Mouse (Mus musculus): Measurements from ENCODE around the gene Actr1a. TPM values are rescaled to one million over a fixed set of nuclear protein-coding genes. Genes with fewer than 3 reads are reported as not detected.
A peak's percentile ranks its signal among the peaks of the same experiment; 100 is the strongest.

Actr1a gene
- polyA plus RNA-seq, 1 experiment from 2014 or later, result 258 TPM

- Histone ChIP-seq H3K9me3 (no peaks in the 10 kb centered on the region), H3K9ac (replicated peaks) (no peak overlapping the region), H3K27ac (replicated peaks) (no peak overlapping the region), H3K4me3 (peak overlapping the region; percentile 1; the same call in 1 of the 2 replicates), H3K4me2 (replicated peaks) (peak overlapping the region; percentile 98), H3K36me3 (peaks cover 19% of the 10 kb centered on the region), H3K4me1 (peaks cover 45% of the 10 kb centered on the region), H3K27me3 (peaks cover 31% of the 10 kb centered on the region)
- 4% methylated on average over 16 of the region's 16 CpGs for WGBS
- ATAC-seq (ENCODE audit: low FRiP score, low read depth), result 0 out of 2 replicates have a peak, but pooled peaks have one; percentile 28
Observed at GRCm38 (mm10) chr19:46329951-46330350, 65.6 kb downstream of the Actr1a start.

GRCm38 (mm10) chr19:46329031-46329641 is 66.4 kb downstream of the Actr1a start:
- Histone ChIP-seq H3K4me2 (replicated peaks) (peak overlapping the region; percentile 98), H3K27me3 (peaks cover 39% of the 10 kb centered on the region), H3K36me3 (peaks cover 19% of the 10 kb centered on the region), H3K9ac (replicated peaks) (peak overlapping the region; percentile 76), H3K9me3 (no peaks in the 10 kb centered on the region), H3K27ac (replicated peaks) (peak overlapping the region; percentile 96), H3K4me1 (peaks cover 52% of the 10 kb centered on the region), H3K4me3 (peak overlapping the region; percentile 75)
- 0 out of 2 replicates have a peak, but pooled peaks have one; percentile 3 for ATAC-seq (ENCODE audit: low FRiP score, low read depth)
- WGBS, result 1% methylated on average over 53 of the region's 54 CpGs

- peak within 1 kb of the TSS; percentile 98 for H3K4me2 ChIP-seq (replicated peaks)
- H3K9ac ChIP-seq (replicated peaks), result peak within 1 kb of the TSS; percentile 76
- peaks cover 47% of the 10 kb centered on the region for H3K27me3 ChIP-seq
- H3K4me3 ChIP-seq, result peak within 1 kb of the TSS; percentile 75
- H3K27ac ChIP-seq (replicated peaks), result peak within 1 kb of the TSS; percentile 96
- peak; percentile 82 for ATAC-seq (ENCODE audit: low FRiP score, low read depth)
- H3K4me1 ChIP-seq, result peaks cover 53% of the 10 kb centered on the region
- no peaks in the 10 kb centered on the region for H3K9me3 ChIP-seq
- peaks cover 19% of the 10 kb centered on the region for H3K36me3 ChIP-seq
- WGBS, result under 1% methylated on average over 76 of the region's 81 CpGs
Observed at GRCm38 (mm10) chr19:46328081-46329030, 67.2 kb downstream of the Actr1a start, which contains the start of gene Fbxl15. TSS of gene Fbxl15 (plus strand) at chr19:46328184.

DNA sequence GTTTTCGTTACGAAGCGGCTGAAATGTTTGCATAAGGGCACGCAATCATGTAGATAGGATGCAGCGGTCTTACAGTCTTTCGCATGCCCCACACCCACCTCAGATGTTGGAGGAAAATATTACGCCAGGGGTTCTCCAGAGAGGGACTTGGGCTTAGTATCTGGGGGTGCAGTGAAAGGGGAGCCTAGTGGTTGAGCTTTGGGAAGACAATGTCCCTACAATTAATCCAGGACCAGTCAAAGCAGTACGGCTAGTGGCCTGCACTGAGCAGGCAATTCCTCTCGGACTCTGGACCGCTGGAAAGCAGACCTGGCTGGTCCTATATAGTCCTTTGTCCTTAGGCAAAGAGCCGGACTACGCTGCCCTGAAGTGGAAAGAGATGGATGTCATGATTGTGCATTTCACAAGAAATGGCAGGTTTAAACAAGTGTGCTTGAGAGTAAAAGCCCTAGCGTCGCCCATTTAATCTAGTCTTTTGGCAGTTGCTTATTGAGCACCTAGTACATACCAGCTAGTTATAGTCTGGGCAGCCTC is 68.0 kb downstream of the Actr1a start:
- no peaks in the 10 kb centered on the region for H3K9me3 ChIP-seq
- H3K4me2 ChIP-seq (replicated peaks), result peak overlapping the region; percentile 98
- WGBS, result 32% methylated on average over 14 of the region's 14 CpGs
- H3K36me3 ChIP-seq, result peaks cover 19% of the 10 kb centered on the region
- peaks cover 54% of the 10 kb centered on the region for H3K27me3 ChIP-seq
- peak overlapping the region; percentile 96 for H3K27ac ChIP-seq (replicated peaks)
- ATAC-seq (ENCODE audit: low FRiP score, low read depth), result peak; percentile 3; the same call in 1 of the 2 replicates
- H3K9ac ChIP-seq (replicated peaks), result no peak overlapping the region
- peaks cover 53% of the 10 kb centered on the region for H3K4me1 ChIP-seq
- peak overlapping the region; percentile 75 for H3K4me3 ChIP-seq

MicroRNA genes within 50 kb of the gene (microRNA counts, 519-probe panel; counts per million panel counts)
- not detected for microRNA mmu-miR-146b

Small RNAs within 50 kb of the gene (microRNA-seq; reads per million reads assigned to microRNA genes)
- 1.6 reads per million for gene Mir146b

Other genes with a start within 250 kb of the Actr1a start
- 4.0 and 4.2 TPM in 2 replicates for gene Pitx3, start 247.4 kb downstream of the Actr1a start, polyA plus RNA-seq (2016; fragmentation: Nextera tagmentation; extraction: Ambion mirVana)
- gene Gbf1, start 243.2 kb downstream of the Actr1a start, polyA plus RNA-seq (2016; fragmentation: Nextera tagmentation; extraction: Ambion mirVana), result 69.9 and 74.9 TPM in 2 replicates
- gene Nfkb2, start 91.4 kb downstream of the Actr1a start, polyA plus RNA-seq (2016; fragmentation: Nextera tagmentation; extraction: Ambion mirVana), result 3.6 and 4.2 TPM in 2 replicates
- gene Psd, start 68.6 kb downstream of the Actr1a start, polyA plus RNA-seq (2016; fragmentation: Nextera tagmentation; extraction: Ambion mirVana), result 31.4 and 31.9 TPM in 2 replicates
- gene Fbxl15, start 67.6 kb downstream of the Actr1a start, polyA plus RNA-seq (2016; fragmentation: Nextera tagmentation; extraction: Ambion mirVana), result 27.6 and 32.6 TPM in 2 replicates
- 228 and 237 TPM in 2 replicates for gene Cuedc2, start 57.0 kb downstream of the Actr1a start, polyA plus RNA-seq (2016; fragmentation: Nextera tagmentation; extraction: Ambion mirVana)
- gene Mfsd13a, start 54.6 kb downstream of the Actr1a start, polyA plus RNA-seq (2016; fragmentation: Nextera tagmentation; extraction: Ambion mirVana), result 6.5 and 7.1 TPM in 2 replicates
- 1.4 TPM in 2 replicates for gene 2310034G01Rik, start 45.4 kb downstream of the Actr1a start, polyA plus RNA-seq (2016; fragmentation: Nextera tagmentation; extraction: Ambion mirVana)
- gene Sufu, start 1.1 kb upstream of the Actr1a start, polyA plus RNA-seq (2016; fragmentation: Nextera tagmentation; extraction: Ambion mirVana), result 42.4 and 43.7 TPM in 2 replicates
- 38.5 and 53.9 TPM in 2 replicates for gene Trim8, start 106.0 kb upstream of the Actr1a start, polyA plus RNA-seq (2016; fragmentation: Nextera tagmentation; extraction: Ambion mirVana)
- gene Arl3, start 177.4 kb upstream of the Actr1a start, polyA plus RNA-seq (2016; fragmentation: Nextera tagmentation; extraction: Ambion mirVana), result 201 and 208 TPM in 2 replicates
- 11.9 and 14.2 TPM in 2 replicates for gene Sfxn2, start 177.6 kb upstream of the Actr1a start, polyA plus RNA-seq (2016; fragmentation: Nextera tagmentation; extraction: Ambion mirVana)
- 47.6 and 51.5 TPM in 2 replicates for gene Wbp1l, start 203.3 kb upstream of the Actr1a start, polyA plus RNA-seq (2016; fragmentation: Nextera tagmentation; extraction: Ambion mirVana)